Mouse (Mus musculus) small intestine, adult 2 months (tissue): Measurements from ENCODE around the gene Sec61a1. TPM values are rescaled to one million over a fixed set of nuclear protein-coding genes. Genes with fewer than 3 reads are reported as not detected.

Source experiments
- H3K27ac ChIP-seq: fragments of 200-500 bp; 2 replicates; pipeline ENCODE4 v1.5.1; 2012; ENCODE audit warnings: low read depth, low read length, control low read depth, inconsistent platforms; ENCODE audit not compliant: insufficient read depth
- H3K27me3 ChIP-seq: fragments of 200-500 bp; 2 replicates; pipeline ENCODE4 v1.6.1; 2012; ENCODE audit warnings: mild to moderate bottlenecking, moderate library complexity, low read length, inconsistent platforms; ENCODE audit not compliant: control insufficient read depth, insufficient read depth
- H3K36me3 ChIP-seq: fragments of 200-500 bp; 2 replicates; pipeline ENCODE4 v1.6.1; 2012; ENCODE audit warnings: mild to moderate bottlenecking, low read length, control low read depth, inconsistent platforms; ENCODE audit not compliant: control insufficient read depth, insufficient read depth
- H3K4me1 ChIP-seq: fragments of 200-500 bp; 2 replicates; pipeline ENCODE4 v1.6.1; 2012; ENCODE audit warnings: low read length, inconsistent platforms, mixed read lengths; ENCODE audit not compliant: control insufficient read depth, insufficient read depth, insufficient read length
- H3K4me3 ChIP-seq: fragments of 200-500 bp; 2 replicates; pipeline ENCODE4 v1.5.1; 2012; ENCODE audit warnings: low read depth, mild to moderate bottlenecking, control low read depth, inconsistent platforms, low read length, moderate library complexity
- CTCF ChIP-seq: fragments of 200-500 bp; IDR thresholded peaks from 2 replicates; pipeline ENCODE4 v1.5.1; 2012; ENCODE audit warnings: low read depth, mild to moderate bottlenecking, control low read depth, inconsistent platforms, low read length, moderate library complexity, mixed read lengths; ENCODE audit not compliant: insufficient replicate concordance, insufficient read length; ENCODE audit errors: extremely low read depth
- POLR2A ChIP-seq: fragments of 200-500 bp; IDR thresholded peaks from 2 replicates; pipeline ENCODE4 v1.6.1; 2012; ENCODE audit warnings: low read depth, mild to moderate bottlenecking, control low read depth, inconsistent platforms, low read length, moderate library complexity
- WGBS: fragments of 180-500 bp; shearing (Covaris S2); methylation state at CpG from one replicate; pipeline ENCODE4 v1.1.7; 2018; 5-methylcytosine and 5-hydroxymethylcytosine counted together
- polyA plus RNA-seq: library from polyadenylated mRNA; depleted of rRNA; stranded (reverse); fragments of >200 nt; gene quantifications from 2 replicates; pipeline ENCODE4 v1.2.3, GENCODE M21; 2012; rRNA removed

Gene Sec61a1
- polyA plus RNA-seq: 194 and 310 TPM in 2 replicates

GRCm38 (mm10) chr6:88518404-88519263, at the start of gene Sec61a1:
Gene Sec61a1 (minus strand): TSS chr6:88518905.
- WGBS: under 1% methylated on average over 80 of the region's 80 CpGs
- TF ChIP-seq CTCF (no peak), POLR2A (peak; percentile 84)
- Histone ChIP-seq H3K27me3 (no peaks in the 10 kb centered on the region), H3K4me1 (peaks cover 3% of the 10 kb centered on the region), H3K36me3 (peaks cover 24% of the 10 kb centered on the region), H3K4me3 (peak within 1 kb of the TSS; percentile 88), H3K27ac (peak within 1 kb of the TSS; percentile 76)

GRCm38 (mm10) chr6:88566676-88567075, 48.0 kb upstream of the Sec61a1 start:
- no peak overlapping the region for H3K4me3 ChIP-seq
- TF ChIP-seq POLR2A: no peak
- no peak for TF ChIP-seq CTCF
- H3K27ac ChIP-seq: no peak overlapping the region
- H3K4me1 ChIP-seq: no peaks in the 10 kb centered on the region
- no peaks in the 10 kb centered on the region for H3K36me3 ChIP-seq
- no peaks in the 10 kb centered on the region for H3K27me3 ChIP-seq
- WGBS: 59% methylated on average over 7 of the region's 7 CpGs

- Histone ChIP-seq H3K27ac (no peak overlapping the region), H3K27me3 (no peaks in the 10 kb centered on the region), H3K36me3 (no peaks in the 10 kb centered on the region), H3K4me3 (no peak overlapping the region), H3K4me1 (no peaks in the 10 kb centered on the region)
- TF ChIP-seq CTCF (no peak), POLR2A (no peak)
- WGBS: 39% methylated on average over 6 of the region's 6 CpGs
Measured at GRCm38 (mm10) chr6:88565033-88565432, 46.3 kb upstream of the Sec61a1 start.

GRCm38 (mm10) chr6:88560156-88560555, 41.5 kb upstream of the Sec61a1 start:
- no peaks in the 10 kb centered on the region for H3K27me3 ChIP-seq
- TF ChIP-seq CTCF (no peak), POLR2A (no peak)
- no peak overlapping the region for H3K4me3 ChIP-seq
- H3K4me1 ChIP-seq: 0 out of 2 replicates have a peak, but pooled peaks cover 2% of the 10 kb centered on the region
- H3K36me3 ChIP-seq: no peaks in the 10 kb centered on the region
- H3K27ac ChIP-seq: no peak overlapping the region
- 87% methylated on average over 4 of the region's 4 CpGs for WGBS

GRCm38 (mm10) chr6:88559688-88560087, 41.0 kb upstream of the Sec61a1 start:
- Histone ChIP-seq H3K4me1 (0 out of 2 replicates have a peak, but pooled peaks cover 2% of the 10 kb centered on the region), H3K4me3 (no peak overlapping the region), H3K27me3 (no peaks in the 10 kb centered on the region), H3K36me3 (no peaks in the 10 kb centered on the region), H3K27ac (no peak overlapping the region)
- no peak for TF ChIP-seq POLR2A
- no peak for TF ChIP-seq CTCF
- WGBS: 51% methylated on average over 5 of the region's 5 CpGs

GRCm38 (mm10) chr6:88558076-88558475, 39.4 kb upstream of the Sec61a1 start:
- WGBS: 69% methylated on average over 1 of the region's 1 CpGs
- H3K36me3 ChIP-seq: no peaks in the 10 kb centered on the region
- TF ChIP-seq CTCF: no peak
- no peak for TF ChIP-seq POLR2A
- no peak overlapping the region for H3K27ac ChIP-seq
- H3K4me1 ChIP-seq: 0 out of 2 replicates have a peak, but pooled peaks cover 2% of the 10 kb centered on the region
- no peaks in the 10 kb centered on the region for H3K27me3 ChIP-seq
- H3K4me3 ChIP-seq: no peak overlapping the region

GRCm38 (mm10) chr6:88557548-88557947, 38.8 kb upstream of the Sec61a1 start:
- TF ChIP-seq CTCF: no peak
- no peak for TF ChIP-seq POLR2A
- H3K27me3 ChIP-seq: no peaks in the 10 kb centered on the region
- no peak overlapping the region for H3K4me3 ChIP-seq
- no peaks in the 10 kb centered on the region for H3K36me3 ChIP-seq
- H3K27ac ChIP-seq: no peak overlapping the region
- WGBS: 28% methylated on average over 4 of the region's 4 CpGs
- H3K4me1 ChIP-seq: 0 out of 2 replicates have a peak, but pooled peaks cover 2% of the 10 kb centered on the region
